Mouse (Mus musculus) yolk sac, embryonic 10.5 days (tissue): ENCODE measurements around the gene Myh14.

Source experiments
- DNase-seq: peaks from one replicate; pipeline ENCODE4 v3.0.0-alpha.2; 2017; ENCODE audit warnings: low spot score

The Myh14 gene

GRCm38 (mm10) chr7:44576333-44576844 is 94.3 kb downstream of the Myh14 start:
- DNase-seq = no peak

DNA sequence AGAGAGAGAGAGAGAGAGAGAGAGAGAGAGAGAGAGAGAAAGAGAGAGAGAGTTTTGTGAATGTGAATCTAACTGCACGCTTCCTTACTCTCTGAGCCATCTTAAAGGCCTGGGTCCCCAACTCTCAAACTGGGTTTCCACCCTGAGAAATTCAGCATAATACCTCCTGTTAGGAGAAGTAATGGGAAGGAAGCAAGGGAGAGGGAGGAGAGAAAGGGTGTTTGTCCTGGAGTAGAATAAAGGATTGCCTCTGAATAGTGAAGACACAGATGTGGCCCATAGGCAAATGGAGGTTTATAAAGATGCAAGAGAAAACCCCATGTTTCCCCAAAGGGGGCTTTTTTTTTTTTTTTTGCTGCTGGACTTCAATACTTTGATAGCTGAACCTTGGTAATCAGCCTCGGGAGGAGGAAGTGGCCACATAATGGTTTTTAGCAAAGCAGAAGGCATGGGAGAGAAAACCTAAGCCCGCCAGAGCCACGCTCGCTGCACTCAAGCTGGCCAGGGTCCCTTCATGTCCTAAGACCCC is 97.6 kb downstream of the Myh14 start:
- no peak for DNase-seq

- DNase-seq = no peak
Measured at GRCm38 (mm10) chr7:44572213-44572701, 98.4 kb downstream of the Myh14 start, which contains the start of gene Napsa. Napsa (plus strand) TSS chr7:44572380.

- no peak for DNase-seq
Measured at GRCm38 (mm10) chr7:44571811-44572210, 98.8 kb downstream of the Myh14 start.

GRCm38 (mm10) chr7:44570989-44571388 is 99.7 kb downstream of the Myh14 start:
- DNase-seq = no peak

- DNase-seq = no peak
Measured at GRCm38 (mm10) chr7:44568803-44569202, 101.8 kb downstream of the Myh14 start.

- DNase-seq = no peak
Measured at GRCm38 (mm10) chr7:44565414-44565813, 105.2 kb downstream of the Myh14 start.

DNA sequence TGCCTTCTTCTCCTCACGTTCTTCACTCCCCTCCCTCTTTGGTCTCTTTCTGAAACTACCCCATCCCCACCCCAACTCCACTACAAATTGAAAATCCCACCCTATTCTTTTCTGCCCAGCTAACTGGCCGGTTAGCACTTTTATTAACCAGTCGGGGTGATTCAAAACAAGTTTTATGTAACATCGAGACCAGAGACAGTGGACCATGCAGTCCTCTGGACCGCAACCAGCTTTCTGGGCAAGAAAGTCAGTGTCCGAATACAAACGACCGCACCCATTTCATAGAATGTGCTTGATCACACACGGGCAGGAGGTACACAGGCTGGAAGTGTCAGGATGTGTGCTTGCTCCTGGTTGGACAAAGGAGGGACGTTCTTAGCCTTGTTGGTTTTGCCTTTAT is 106.2 kb downstream of the Myh14 start:
- no peak for DNase-seq

GRCm38 (mm10) chr7:44563284-44563683 is 107.4 kb downstream of the Myh14 start:
- DNase-seq = no peak

DNA sequence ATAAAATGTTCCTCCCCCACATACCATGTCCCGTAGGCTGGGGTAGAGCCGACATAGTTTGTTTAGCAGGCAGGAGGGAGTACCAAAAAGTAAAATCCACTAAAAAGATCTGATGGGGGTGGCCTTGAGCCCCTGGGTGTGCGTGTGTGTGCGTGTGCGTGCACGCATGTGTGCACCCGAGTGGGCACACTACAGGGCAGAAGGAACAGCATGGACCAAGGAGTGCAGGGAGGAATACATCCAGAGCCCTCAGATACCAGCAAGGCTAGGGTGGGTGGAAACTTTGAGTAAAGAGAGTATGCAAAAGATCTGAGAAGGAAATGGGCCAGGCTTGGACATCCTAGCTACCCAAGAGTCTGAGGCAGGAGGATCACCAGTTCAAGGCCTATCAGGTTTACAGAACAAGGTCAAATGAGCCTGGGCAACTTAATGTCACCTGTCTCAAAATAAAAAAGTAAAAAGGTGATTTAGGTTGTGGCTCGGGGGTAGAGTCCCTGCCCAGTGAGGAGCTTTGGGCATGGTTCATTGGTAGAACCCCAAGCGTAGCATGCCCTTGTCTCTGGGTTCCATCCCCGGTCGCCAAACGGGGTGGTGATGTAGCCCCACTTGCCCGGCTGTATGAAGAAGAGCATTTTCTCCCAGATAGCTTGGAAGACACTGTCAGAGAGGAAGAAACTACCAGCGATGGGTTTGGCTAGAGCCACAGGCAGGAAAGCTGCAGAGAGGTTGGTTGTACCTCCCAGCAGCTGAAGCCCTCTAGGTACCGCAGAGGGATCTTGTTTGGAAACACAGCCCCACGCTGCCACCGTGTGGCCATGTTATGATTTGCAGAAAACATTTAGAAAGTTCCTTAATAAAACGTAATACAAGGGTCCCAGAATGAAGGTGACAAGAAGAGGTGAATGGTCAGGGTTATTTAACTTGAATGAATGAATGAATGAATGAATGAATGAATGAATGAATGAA is 109.9 kb downstream of the Myh14 start:
- peak; percentile 53 for DNase-seq

DNA sequence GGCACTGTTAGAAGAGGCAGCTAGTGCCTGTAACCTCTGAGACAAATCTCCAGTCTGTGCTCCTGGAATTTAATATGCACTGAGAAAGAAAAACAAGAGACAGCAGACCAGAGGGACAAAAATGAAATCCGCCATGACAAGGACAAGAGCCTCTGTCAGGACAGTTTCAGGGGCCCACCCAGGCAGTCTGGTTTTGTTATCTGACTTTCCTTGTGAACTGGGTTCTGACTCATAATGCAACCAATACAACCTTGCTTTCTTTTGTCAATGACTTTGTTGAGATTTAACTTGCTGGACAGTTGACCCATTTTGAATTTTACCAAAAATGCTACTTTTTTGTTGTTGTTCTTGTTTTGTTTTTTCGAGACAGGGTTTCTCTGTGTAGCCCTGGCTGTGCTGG is 113.0 kb downstream of the Myh14 start:
- no peak for DNase-seq
